Mouse (Mus musculus) C2C12 (cell line): Measurements from ENCODE around the gene Spi1.

ENCODE experiments used
- CEBPB ChIP-seq: IDR thresholded peaks from one replicate; pipeline ENCODE4 v1.6.1; 2011; ENCODE audit warnings: low read depth, mild to moderate bottlenecking, control low read depth, moderate library complexity
- CTCF ChIP-seq: IDR thresholded peaks from one replicate; pipeline ENCODE4 v1.5.1; 2011; ENCODE audit not compliant: control insufficient read depth, insufficient read depth, insufficient read length
- MAX ChIP-seq: IDR thresholded peaks from one replicate; pipeline ENCODE4 v1.6.1; 2011; ENCODE audit warnings: mild to moderate bottlenecking, control low read depth
- USF1 ChIP-seq: IDR thresholded peaks from one replicate; pipeline ENCODE4 v1.6.1; 2011; ENCODE audit warnings: low read depth, mild to moderate bottlenecking, control low read depth, moderate library complexity

- no peak for TF ChIP-seq CTCF
- no peak for TF ChIP-seq CEBPB
- peak; percentile 56 for TF ChIP-seq USF1
- no peak for TF ChIP-seq MAX
These were observed 13.9 kb upstream of the Spi1 start for GRCm38 (mm10) chr2:91068162-91068871.
